Mouse (Mus musculus): ENCODE results near the gene Them5. TPM values are rescaled to one million over a fixed set of nuclear protein-coding genes. Genes with fewer than 3 reads are reported as not detected.

The Them5 gene
- total RNA-seq, 4 experiments from 2014 or later = not detected

Other genes with a start within 250 kb of the Them5 start
- not detected for gene Gm10696, start 163.9 kb upstream of the Them5 start, total RNA-seq (2022)
- not detected for gene Gm5286, start 145.4 kb upstream of the Them5 start, total RNA-seq (2022)
- not detected for gene Gm4778, start 78.1 kb upstream of the Them5 start, total RNA-seq (2022)
- gene Them4, start 32.0 kb upstream of the Them5 start, total RNA-seq (2022) = 10 to 100 TPM; 13.2 to 15.4 (median 14.2) TPM
- under 1 TPM in 2 of 4 experiments, not detected in 2; 0.31 to 0.46 TPM for gene C2cd4d, start 20.3 kb downstream of the Them5 start, total RNA-seq (2022)
- 10 to 100 TPM; 36.3 to 53.0 (median 47.2) TPM for gene Rorc, start 30.7 kb downstream of the Them5 start, total RNA-seq (2022)
- gene Lingo4, start 56.4 kb downstream of the Them5 start, total RNA-seq (2022) = under 1 TPM in 3 of 4 experiments, not detected in 1; 0.14 to 0.37 (median 0.17) TPM
- 1 to 10 TPM; 4.5 to 7.0 (median 6.1) TPM for gene Tdrkh, start 71.2 kb downstream of the Them5 start, total RNA-seq (2022)
- 10 to 100 TPM; 57.4 to 69.0 (median 61.9) TPM for gene Mrpl9, start 101.2 kb downstream of the Them5 start, total RNA-seq (2022)
- gene Oaz3, start 101.8 kb downstream of the Them5 start, total RNA-seq (2022) = under 1 TPM in 1 of 4 experiments, not detected in 3; 0.41 TPM
- gene Celf3, start 136.2 kb downstream of the Them5 start, total RNA-seq (2022) = under 1 TPM in 1 of 4 experiments, not detected in 3; 0.12 TPM
- 1 to 10 TPM in 3 of 4 experiments, under 1 TPM in 1; 0.95 to 2.1 (median 1.1) TPM for gene Riiad1, start 138.2 kb downstream of the Them5 start, total RNA-seq (2022)
- 10 to 100 TPM; 24.8 to 29.0 (median 27.0) TPM for gene Snx27, start 240.6 kb downstream of the Them5 start, total RNA-seq (2022)

Measured in heart, adult 8-10 months (tissue).